23 mouse cellular contexts compared by ENCODE assay signal in genomic region chr8:61464393-61464792, GRCm38 (mm10). TPM values are rescaled to one million over a fixed set of nuclear protein-coding genes. Genes with fewer than 3 reads are reported as not detected.
DNase-seq lines count a peak whose midpoint lies in the region; ATAC-seq lines count a peak whose summit lies in the region.
"Had no signal": no experiment of that assay in that cellular context is flagged by ENCODE, and none has a peak within 500 bp of the region (broad histone marks: within the 10 kb centered on the region; RNA-seq: fewer than 3 reads in every experiment).

No protein-coding gene starts in this region.

- H3K27ac ChIP-seq in heart, embryonic 10.5 days, result no peak overlapping the region
- H3K27ac ChIP-seq in intestine, embryonic 16.5 days (ENCODE audit: low read length), result no peak overlapping the region
- H3K27ac ChIP-seq: embryonic facial prominence, embryonic 13.5 days; embryonic facial prominence, embryonic 15.5 days; forebrain, embryonic 13.5 days; forebrain, embryonic 15.5 days had no signal

- no peak overlapping the region for H3K4me2 ChIP-seq in intestine, embryonic 16.5 days (ENCODE audit: low read depth, low read length)
- H3K4me2 ChIP-seq: embryonic facial prominence, embryonic 13.5 days; embryonic facial prominence, embryonic 15.5 days; forebrain, embryonic 13.5 days; forebrain, embryonic 15.5 days had no signal

- H3K9ac ChIP-seq in intestine, embryonic 16.5 days (ENCODE audit: low read depth, low read length), result no peak overlapping the region
- H3K9ac ChIP-seq: embryonic facial prominence, embryonic 13.5 days; embryonic facial prominence, embryonic 15.5 days; forebrain, embryonic 13.5 days; forebrain, embryonic 15.5 days; forebrain, postnatal 0 days had no signal

- H3K4me3 ChIP-seq in heart, embryonic 10.5 days, result no peak overlapping the region
- H3K4me3 ChIP-seq in intestine, embryonic 16.5 days (ENCODE audit: low read length), result no peak overlapping the region
- H3K4me3 ChIP-seq: embryonic facial prominence, embryonic 13.5 days; embryonic facial prominence, embryonic 15.5 days; erythroblast, embryonic 14.5 days; forebrain, embryonic 13.5 days; forebrain, embryonic 15.5 days had no signal

- H3K27me3 ChIP-seq in heart, embryonic 10.5 days (ENCODE audit: insufficient read depth, poor library complexity, severe bottlenecking), result no peaks in the 10 kb centered on the region
- H3K27me3 ChIP-seq in intestine, embryonic 16.5 days (replicated peaks; ENCODE audit: control insufficient read depth, insufficient read depth, low read length), result no peaks in the 10 kb centered on the region
- H3K27me3 ChIP-seq: embryonic facial prominence, embryonic 13.5 days; embryonic facial prominence, embryonic 15.5 days; forebrain, embryonic 13.5 days; forebrain, embryonic 15.5 days had no signal

- H3K36me3 ChIP-seq in heart, embryonic 10.5 days, result no peaks in the 10 kb centered on the region
- no peaks in the 10 kb centered on the region for H3K36me3 ChIP-seq in intestine, embryonic 16.5 days (ENCODE audit: control insufficient read depth, insufficient read depth, low read length)
- H3K36me3 ChIP-seq: embryonic facial prominence, embryonic 13.5 days; embryonic facial prominence, embryonic 15.5 days; forebrain, embryonic 15.5 days had no signal

- 63% methylated on average over 2 of the region's 2 CpGs for WGBS in heart, embryonic 10.5 days
- WGBS in intestine, embryonic 16.5 days, result 77% methylated on average over 2 of the region's 2 CpGs

- H3K4me1 ChIP-seq in heart, embryonic 10.5 days, result no peaks in the 10 kb centered on the region
- no peaks in the 10 kb centered on the region for H3K4me1 ChIP-seq in intestine, embryonic 16.5 days (ENCODE audit: control insufficient read depth, insufficient read depth, low read length)
- H3K4me1 ChIP-seq: embryonic facial prominence, embryonic 15.5 days had no signal

- no peaks in the 10 kb centered on the region for H3K9me3 ChIP-seq in heart, embryonic 10.5 days
- H3K9me3 ChIP-seq in intestine, embryonic 16.5 days (ENCODE audit: control insufficient read depth, low read length), result no peaks in the 10 kb centered on the region
- H3K9me3 ChIP-seq: embryonic facial prominence, embryonic 13.5 days; embryonic facial prominence, embryonic 15.5 days; forebrain, embryonic 13.5 days; forebrain, embryonic 15.5 days had no signal

- DNase-seq in heart, adult 11 months, result peak; percentile 51
- no peak for DNase-seq in heart, embryonic 10.5 days (ENCODE audit: low spot score)
- peak; percentile 21 for DNase-seq in 416B (ENCODE audit: low read depth)
- DNase-seq in MEL-GATA-1-ER (ENCODE audit: extremely low read depth, low read depth), result peak; percentile 33
- no peak for DNase-seq in left cerebral cortex, adult 8-10 months (ENCODE audit: low spot score in 2 of 2)
- DNase-seq in adrenal gland, postnatal 4 days (ENCODE audit: low spot score in 2 of 2), result no peak
- DNase-seq: adrenal gland, adult 2 months; adrenal gland, postnatal 10 days; adrenal gland, postnatal 25 days; cerebellum, adult 11 months; cerebellum, adult 18-20 months; cerebellum, adult 8-10 months; cerebellum, postnatal 10 days; cerebellum, postnatal 25 days; embryo, embryonic 11 days; forebrain, postnatal 0 days had no signal

- ATAC-seq in megakaryocyte progenitor cell, adult 5-6 weeks (replicated peaks; ENCODE audit: poor library complexity), result 0 out of 2 replicates have a peak, but pooled peaks have one; percentile 37
- ATAC-seq in intestine, embryonic 16.5 days, result no peak
- ATAC-seq: forebrain, embryonic 13.5 days; forebrain, embryonic 15.5 days; forebrain, postnatal 0 days had no signal

RNA-seq across cellular contexts. Expression of gene Cbr4, which starts 23.1 kb away (rescaled TPM):
- polyA plus RNA-seq in heart, embryonic 10.5 days (2016; fragmentation: Nextera tagmentation; extraction: Ambion mirVana), result 30.1 and 31.7 TPM in 2 replicates
- 22.8 and 22.9 TPM in 2 replicates for total RNA-seq in megakaryocyte progenitor cell, adult 5-6 weeks (2015)
- total RNA-seq in megakaryocyte progenitor cell, adult 5-6 weeks (2017), result 48.4 and 65.7 TPM in 2 replicates
- 10 to 100 TPM; 24.7 to 29.7 (median 26.5) TPM for total RNA-seq in left cerebral cortex, adult 8-10 months (2022)
- 10 to 100 TPM; 54.6 to 65.9 TPM for total RNA-seq in adrenal gland, postnatal 4 days (2021)
- 36.7 and 38.7 TPM in 2 replicates for polyA plus RNA-seq in intestine, embryonic 16.5 days (2015; fragmentation: Nextera tagmentation; extraction: Ambion mirVana)

Comparison
In these comparisons a context has a peak if more than half of its experiments do, and no peak if none do; other contexts are left out.
1. DNase-seq: peak in heart, adult 11 months (single experiment), 416B (single experiment) and MEL-GATA-1-ER (single experiment); none in heart, embryonic 10.5 days (single experiment), left cerebral cortex, adult 8-10 months (0 of 2) and adrenal gland, postnatal 4 days (0 of 2).